Mouse (Mus musculus) myocyte (in vitro differentiated cells): ENCODE data around the gene Ptges2.

ENCODE experiments used
- MYOG ChIP-seq, 3 experiments: IDR thresholded peaks; one replicate each; pipeline ENCODE4 v1.6.1; 2011; ENCODE audit warnings: control low read depth in 2 of 3, low read depth in 2 of 3, mild to moderate bottlenecking in 2 of 3; ENCODE audit not compliant: insufficient read length in 2 of 3, control insufficient read depth in 1 of 3, insufficient read depth in 1 of 3
- POLR2A ChIP-seq: IDR thresholded peaks from one replicate; pipeline ENCODE4 v1.6.1; 2011; ENCODE audit warnings: low read depth, mild to moderate bottlenecking, control low read depth, moderate library complexity; ENCODE audit not compliant: insufficient read length
- USF1 ChIP-seq: IDR thresholded peaks from one replicate; pipeline ENCODE4 v1.6.1; 2011; ENCODE audit warnings: low read depth, mild to moderate bottlenecking, control low read depth, moderate library complexity

DNA sequence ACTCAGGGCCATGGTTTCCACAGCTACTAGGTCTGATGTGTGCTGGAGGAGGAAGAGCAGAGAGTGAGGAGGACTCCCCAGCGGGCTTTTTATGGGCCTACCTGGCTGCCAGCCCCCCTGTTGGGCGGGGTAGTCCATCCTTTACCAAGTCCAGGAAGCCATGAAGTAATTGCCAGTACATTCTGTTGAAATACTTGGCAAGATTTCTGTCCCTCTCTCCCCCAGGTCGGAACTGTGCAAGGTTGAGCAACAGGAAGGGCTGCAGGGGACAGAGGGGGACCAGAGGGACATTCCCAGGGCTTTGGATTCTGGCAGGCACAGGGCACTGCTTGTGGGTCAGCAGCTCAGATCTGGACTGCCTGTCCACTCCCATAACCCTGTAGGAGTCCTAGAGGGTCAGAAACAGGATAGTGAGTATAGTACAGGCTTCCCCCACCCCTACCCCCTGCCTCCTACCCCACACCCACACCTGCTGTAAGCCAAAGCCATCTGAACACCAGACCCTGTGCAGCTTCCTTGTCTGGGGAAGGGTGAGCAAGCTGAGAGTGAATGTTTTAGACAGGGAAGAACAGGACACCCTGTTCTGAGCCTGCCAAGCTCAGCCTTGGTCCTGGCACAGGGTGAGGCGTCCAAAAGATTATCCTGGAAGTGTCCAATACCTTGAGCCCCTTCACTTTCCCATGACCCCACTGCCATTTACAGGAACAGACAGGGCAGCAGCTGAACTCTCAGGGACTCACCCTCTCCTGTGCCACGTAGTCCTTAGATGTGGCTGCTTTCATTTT lies 7.8 kb upstream of the Ptges2 start, which contains the start of gene Lcn2:
- TF ChIP-seq POLR2A, result no peak
- no peak for TF ChIP-seq MYOG (IDR thresholded peaks at IDR 0.05; ENCODE audit: control insufficient read depth in 1 of 3, insufficient read depth in 1 of 3, insufficient read length in 2 of 3, low read depth in 2 of 3)
- no peak for TF ChIP-seq USF1
